Mouse (Mus musculus) stomach, embryonic 15.5 days (tissue): ENCODE results near the gene Tub. TPM values are rescaled to one million over a fixed set of nuclear protein-coding genes. Genes with fewer than 3 reads are reported as not detected.

Experiments
- ATAC-seq: fragments of 200-750 bp; cut with Nextera tagmentation; 2 replicates; pipeline ENCODE4 v1.8.0; 2017; ENCODE audit warnings: low read depth, moderate number of reproducible peaks, moderate TSS enrichment; ENCODE audit not compliant: insufficient read depth, low FRiP score
- H3K27ac ChIP-seq: fragments of 300-500 bp; sonication (generic); 2 replicates; pipeline ENCODE4 v1.5.1; 2015; ENCODE audit warnings: mild to moderate bottlenecking, inconsistent platforms
- H3K27me3 ChIP-seq: fragments of 300-500 bp; sonication (generic); replicated peaks from 2 replicates; pipeline ENCODE4 v1.6.1; 2015; ENCODE audit warnings: inconsistent platforms
- H3K36me3 ChIP-seq: fragments of 300-500 bp; sonication (generic); 2 replicates; pipeline ENCODE4 v1.6.1; 2015; ENCODE audit warnings: inconsistent platforms
- H3K4me1 ChIP-seq: fragments of 300-500 bp; sonication (generic); 2 replicates; pipeline ENCODE4 v1.6.1; 2015; ENCODE audit warnings: inconsistent platforms
- H3K4me2 ChIP-seq: fragments of 300-500 bp; sonication (generic); 2 replicates; pipeline ENCODE4 v1.6.1; 2015; ENCODE audit warnings: mild to moderate bottlenecking, inconsistent platforms
- H3K4me3 ChIP-seq: fragments of 300-500 bp; sonication (generic); replicated peaks from 2 replicates; pipeline ENCODE4 v1.5.1; 2015; ENCODE audit warnings: inconsistent platforms
- H3K9ac ChIP-seq: fragments of 300-500 bp; sonication (generic); 2 replicates; pipeline ENCODE4 v1.6.1; 2015; ENCODE audit warnings: inconsistent platforms
- H3K9me3 ChIP-seq: fragments of 300-500 bp; sonication (generic); 2 replicates; pipeline ENCODE4 v1.6.1; 2016; ENCODE audit warnings: inconsistent platforms
- WGBS: fragments of 180-500 bp; shearing (Covaris S2); methylation state at CpG from one replicate; pipeline ENCODE4 v1.1.7; 2015; 5-methylcytosine and 5-hydroxymethylcytosine counted together
- polyA plus RNA-seq: library from polyadenylated mRNA; unstranded; fragments of >200 nt; fragmentation: Nextera tagmentation; extraction: Ambion mirVana; gene quantifications from 2 replicates; pipeline ENCODE4 v1.2.1, GENCODE M21; 2015

The Tub gene
- polyA plus RNA-seq, 1 experiment from 2014 or later = 2.5 TPM

GRCm38 (mm10) chr7:109014851-109015250 lies 64.7 kb downstream of the Tub start:
- ATAC-seq = no peak
- WGBS = 82% methylated on average over 7 of the region's 7 CpGs
- peaks cover 28% of the 10 kb centered on the region for H3K27me3 ChIP-seq

GRCm38 (mm10) chr7:109016378-109016923 lies 66.3 kb downstream of the Tub start:
- no peak overlapping the region for H3K9ac ChIP-seq
- H3K27me3 ChIP-seq = peaks cover 14% of the 10 kb centered on the region
- 39% methylated on average over 5 of the region's 5 CpGs for WGBS
- H3K4me3 ChIP-seq = no peak overlapping the region
- H3K9me3 ChIP-seq = no peaks in the 10 kb centered on the region
- no peaks in the 10 kb centered on the region for H3K36me3 ChIP-seq
- ATAC-seq = no peak
- H3K4me1 ChIP-seq = no peaks in the 10 kb centered on the region
- no peak overlapping the region for H3K4me2 ChIP-seq
- H3K27ac ChIP-seq = no peak overlapping the region

More at GRCm38 (mm10) chr7:109014851-109015250, 64.7 kb downstream of the Tub start:
- Histone ChIP-seq H3K4me1 (0 out of 2 replicates have a peak, but pooled peaks cover 6% of the 10 kb centered on the region), H3K27ac (no peak overlapping the region), H3K4me2 (no peak overlapping the region), H3K36me3 (no peaks in the 10 kb centered on the region), H3K9me3 (no peaks in the 10 kb centered on the region), H3K4me3 (no peak overlapping the region), H3K9ac (no peak overlapping the region)

- H3K27me3 ChIP-seq = no peaks in the 10 kb centered on the region
- H3K27ac ChIP-seq = no peak overlapping the region
- no peaks in the 10 kb centered on the region for H3K36me3 ChIP-seq
- no peak overlapping the region for H3K4me3 ChIP-seq
- no peaks in the 10 kb centered on the region for H3K9me3 ChIP-seq
- H3K4me2 ChIP-seq = no peak overlapping the region
- ATAC-seq = no peak
- H3K4me1 ChIP-seq = no peaks in the 10 kb centered on the region
- 84% methylated on average over 7 of the region's 7 CpGs for WGBS
- H3K9ac ChIP-seq = no peak overlapping the region
Observed at GRCm38 (mm10) chr7:109019243-109019642, 69.1 kb downstream of the Tub start.

GRCm38 (mm10) chr7:109021428-109021827 lies 71.3 kb downstream of the Tub start:
- no peaks in the 10 kb centered on the region for H3K9me3 ChIP-seq
- H3K4me3 ChIP-seq = no peak overlapping the region
- no peak for ATAC-seq
- no peaks in the 10 kb centered on the region for H3K27me3 ChIP-seq
- no peaks in the 10 kb centered on the region for H3K36me3 ChIP-seq
- no peak overlapping the region for H3K9ac ChIP-seq
- WGBS = 15% methylated on average over 3 of the region's 3 CpGs
- no peaks in the 10 kb centered on the region for H3K4me1 ChIP-seq
- H3K4me2 ChIP-seq = no peak overlapping the region
- no peak overlapping the region for H3K27ac ChIP-seq

- no peaks in the 10 kb centered on the region for H3K4me1 ChIP-seq
- H3K27ac ChIP-seq = no peak overlapping the region
- H3K4me2 ChIP-seq = no peak overlapping the region
- H3K4me3 ChIP-seq = no peak overlapping the region
- H3K9me3 ChIP-seq = no peaks in the 10 kb centered on the region
- ATAC-seq = no peak
- H3K27me3 ChIP-seq = no peaks in the 10 kb centered on the region
- no peaks in the 10 kb centered on the region for H3K36me3 ChIP-seq
- WGBS = 71% methylated on average over 7 of the region's 7 CpGs
- H3K9ac ChIP-seq = no peak overlapping the region
Observed at GRCm38 (mm10) chr7:109025743-109026142, 75.6 kb downstream of the Tub start.

GRCm38 (mm10) chr7:109026976-109027375 lies 76.8 kb downstream of the Tub start:
- no peaks in the 10 kb centered on the region for H3K4me1 ChIP-seq
- no peak for ATAC-seq
- 89% methylated on average over 9 of the region's 9 CpGs for WGBS
- no peak overlapping the region for H3K4me2 ChIP-seq
- H3K4me3 ChIP-seq = no peak overlapping the region
- no peak overlapping the region for H3K9ac ChIP-seq
- H3K27ac ChIP-seq = no peak overlapping the region
- H3K9me3 ChIP-seq = no peaks in the 10 kb centered on the region
- no peaks in the 10 kb centered on the region for H3K27me3 ChIP-seq
- H3K36me3 ChIP-seq = no peaks in the 10 kb centered on the region

- Histone ChIP-seq H3K27me3 (no peaks in the 10 kb centered on the region), H3K4me2 (no peak overlapping the region), H3K27ac (no peak overlapping the region), H3K9ac (no peak overlapping the region), H3K4me3 (no peak overlapping the region), H3K4me1 (no peaks in the 10 kb centered on the region), H3K36me3 (no peaks in the 10 kb centered on the region), H3K9me3 (no peaks in the 10 kb centered on the region)
- WGBS = 93% methylated on average over 7 of the region's 7 CpGs
- ATAC-seq = no peak
Observed at GRCm38 (mm10) chr7:109027721-109028120, 77.6 kb downstream of the Tub start.

- Histone ChIP-seq H3K27ac (no peak overlapping the region), H3K36me3 (no peaks in the 10 kb centered on the region), H3K4me3 (no peak overlapping the region), H3K27me3 (no peaks in the 10 kb centered on the region), H3K9ac (no peak overlapping the region), H3K4me2 (no peak overlapping the region), H3K4me1 (no peaks in the 10 kb centered on the region), H3K9me3 (no peaks in the 10 kb centered on the region)
- 30% methylated on average over 6 of the region's 6 CpGs for WGBS
- no peak for ATAC-seq
Observed at GRCm38 (mm10) chr7:109028204-109028603, 78.1 kb downstream of the Tub start.

GRCm38 (mm10) chr7:109029961-109030465 lies 79.9 kb downstream of the Tub start:
- Histone ChIP-seq H3K36me3 (no peaks in the 10 kb centered on the region), H3K9ac (no peak overlapping the region), H3K4me3 (no peak overlapping the region), H3K27me3 (no peaks in the 10 kb centered on the region), H3K9me3 (no peaks in the 10 kb centered on the region), H3K27ac (no peak overlapping the region), H3K4me2 (no peak overlapping the region), H3K4me1 (no peaks in the 10 kb centered on the region)
- WGBS = 80% methylated on average over 6 of the region's 6 CpGs
- ATAC-seq = no peak

- no peak overlapping the region for H3K9ac ChIP-seq
- H3K27ac ChIP-seq = no peak overlapping the region
- no peaks in the 10 kb centered on the region for H3K36me3 ChIP-seq
- ATAC-seq = no peak
- no peaks in the 10 kb centered on the region for H3K27me3 ChIP-seq
- no peaks in the 10 kb centered on the region for H3K9me3 ChIP-seq
- H3K4me2 ChIP-seq = no peak overlapping the region
- H3K4me1 ChIP-seq = no peaks in the 10 kb centered on the region
- 79% methylated on average over 3 of the region's 3 CpGs for WGBS
- no peak overlapping the region for H3K4me3 ChIP-seq
Observed at GRCm38 (mm10) chr7:109031331-109031730, 81.2 kb downstream of the Tub start.

- Histone ChIP-seq H3K9ac (no peak overlapping the region), H3K36me3 (no peaks in the 10 kb centered on the region), H3K9me3 (no peaks in the 10 kb centered on the region), H3K4me3 (no peak overlapping the region), H3K4me2 (no peak overlapping the region), H3K27me3 (no peaks in the 10 kb centered on the region), H3K27ac (no peak overlapping the region), H3K4me1 (no peaks in the 10 kb centered on the region)
- WGBS = 71% methylated on average over 2 of the region's 2 CpGs
- ATAC-seq = no peak
Observed at GRCm38 (mm10) chr7:109032054-109032453, 81.9 kb downstream of the Tub start.

GRCm38 (mm10) chr7:109038121-109038735 lies 88.1 kb downstream of the Tub start:
- Histone ChIP-seq H3K9me3 (no peaks in the 10 kb centered on the region), H3K4me2 (no peak overlapping the region), H3K27ac (no peak overlapping the region), H3K36me3 (no peaks in the 10 kb centered on the region), H3K4me1 (no peaks in the 10 kb centered on the region), H3K27me3 (no peaks in the 10 kb centered on the region), H3K4me3 (no peak overlapping the region), H3K9ac (no peak overlapping the region)
- WGBS = 75% methylated on average over 8 of the region's 8 CpGs
- no peak for ATAC-seq
